In the genomic region with DNA sequence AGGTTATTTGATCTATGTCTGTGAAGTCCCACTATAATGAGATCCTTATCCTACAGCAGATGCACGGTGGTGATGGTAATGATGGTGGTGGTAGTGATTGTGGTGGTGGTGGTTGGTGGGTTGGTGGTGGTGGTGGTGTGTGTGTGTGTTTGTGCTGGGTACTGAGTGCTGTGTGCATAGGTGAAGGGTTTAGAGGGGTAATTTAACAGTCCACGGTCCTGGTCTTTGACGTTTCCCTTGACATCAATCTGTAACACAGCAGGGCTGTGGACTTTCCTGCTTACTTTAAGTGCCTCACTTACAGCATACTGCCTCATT, we compare ENCODE assay signal across 14 mouse cellular contexts. TPM values are rescaled to one million over a fixed set of nuclear protein-coding genes. Genes with fewer than 3 reads are reported as not detected.
A peak's percentile ranks its signal among the peaks of the same experiment; 100 is the strongest.
DNase-seq lines count a peak whose midpoint lies in the region; ATAC-seq and TF ChIP-seq lines count a peak whose summit lies in the region.
"Had no signal": no experiment of that assay in that cellular context is flagged by ENCODE, and none has a peak within 500 bp of the region (broad histone marks: within the 10 kb centered on the region; RNA-seq: fewer than 3 reads in every experiment).

No protein-coding gene starts in this region.

- WGBS in heart, embryonic 12.5 days, result 26% methylated on average over 3 of the region's 3 CpGs
- WGBS in lung, postnatal 0 days, result 15% methylated on average over 3 of the region's 3 CpGs
- WGBS in forebrain, embryonic 12.5 days, result 70% methylated on average over 3 of the region's 3 CpGs
- WGBS in limb, embryonic 15.5 days, result 11% methylated on average over 3 of the region's 3 CpGs

- H3K9ac ChIP-seq in heart, embryonic 12.5 days, result no peak overlapping the region
- no peak overlapping the region for H3K9ac ChIP-seq in lung, postnatal 0 days (replicated peaks; ENCODE audit: low read depth)
- no peak overlapping the region for H3K9ac ChIP-seq in forebrain, embryonic 12.5 days
- no peak overlapping the region for H3K9ac ChIP-seq in limb, embryonic 15.5 days
- H3K9ac ChIP-seq: kidney, embryonic 15.5 days; liver, embryonic 12.5 days had no signal

- H3K4me1 ChIP-seq in heart, embryonic 12.5 days (replicated peaks), result peaks cover 35% of the 10 kb centered on the region
- H3K4me1 ChIP-seq in lung, postnatal 0 days (ENCODE audit: insufficient read depth, low read depth, low read length), result 0 out of 2 replicates have a peak, but pooled peaks cover 6% of the 10 kb centered on the region
- peaks cover 27% of the 10 kb centered on the region for H3K4me1 ChIP-seq in forebrain, embryonic 12.5 days
- peaks cover 32% of the 10 kb centered on the region for H3K4me1 ChIP-seq in limb, embryonic 15.5 days

- DNase-seq in heart, postnatal 4 days, result no peak
- DNase-seq in lung, postnatal 0 days (ENCODE audit: low spot score), result no peak
- no peak for DNase-seq in lung, postnatal 14 days
- DNase-seq in spleen, adult 12 weeks (ENCODE audit: low spot score), result no peak
- DNase-seq: cerebellum, adult 9-11 months; spleen, adult 18-20 months had no signal

- H3K36me3 ChIP-seq in heart, embryonic 12.5 days, result no peaks in the 10 kb centered on the region
- no peaks in the 10 kb centered on the region for H3K36me3 ChIP-seq in lung, postnatal 0 days (ENCODE audit: insufficient read depth, low read length)
- H3K36me3 ChIP-seq in forebrain, embryonic 12.5 days (replicated peaks), result no peaks in the 10 kb centered on the region
- H3K36me3 ChIP-seq in limb, embryonic 15.5 days, result no peaks in the 10 kb centered on the region
- H3K36me3 ChIP-seq: G1E; kidney, embryonic 15.5 days; liver, embryonic 12.5 days had no signal

- no peak for ATAC-seq in heart, embryonic 12.5 days (ENCODE audit: insufficient number of reproducible peaks, low FRiP score)
- ATAC-seq in lung, postnatal 0 days, result peak; percentile 47; the same call in 1 of the 2 replicates
- peak; percentile 14; the same call in 1 of the 2 replicates for ATAC-seq in forebrain, embryonic 12.5 days (ENCODE audit: low FRiP score)
- no peak for ATAC-seq in limb, embryonic 15.5 days (ENCODE audit: insufficient number of reproducible peaks, low FRiP score, low TSS enrichment, low read depth)
- ATAC-seq in granulocyte monocyte progenitor cell, adult 5-6 weeks (replicated peaks; ENCODE audit: poor library complexity, severe bottlenecking), result no peak
- ATAC-seq: activated CD4-positive, CD25-positive, alpha-beta regulatory T cell, adult 4 months; liver, embryonic 12.5 days had no signal

- H3K4me2 ChIP-seq in heart, embryonic 12.5 days, result peak overlapping the region; percentile 29
- no peak overlapping the region for H3K4me2 ChIP-seq in lung, postnatal 0 days (replicated peaks; ENCODE audit: low read depth, low read length)
- no peak overlapping the region for H3K4me2 ChIP-seq in forebrain, embryonic 12.5 days
- H3K4me2 ChIP-seq in limb, embryonic 15.5 days, result no peak overlapping the region
- H3K4me2 ChIP-seq: kidney, embryonic 15.5 days; liver, embryonic 12.5 days had no signal

- peak overlapping the region; percentile 44; the same call in 1 of the 2 replicates for H3K27ac ChIP-seq in heart, embryonic 12.5 days (ENCODE audit: poor library complexity, severe bottlenecking)
- H3K27ac ChIP-seq in lung, postnatal 0 days (ENCODE audit: low read length), result no peak overlapping the region
- peak overlapping the region; percentile 79 for H3K27ac ChIP-seq in forebrain, embryonic 12.5 days
- H3K27ac ChIP-seq in limb, embryonic 15.5 days, result peak overlapping the region; percentile 54
- H3K27ac ChIP-seq: kidney, embryonic 15.5 days; liver, embryonic 12.5 days had no signal

- H3K9me3 ChIP-seq in heart, embryonic 12.5 days (replicated peaks), result no peaks in the 10 kb centered on the region
- H3K9me3 ChIP-seq in lung, postnatal 0 days (ENCODE audit: low read length), result no peaks in the 10 kb centered on the region
- no peaks in the 10 kb centered on the region for H3K9me3 ChIP-seq in forebrain, embryonic 12.5 days
- no peaks in the 10 kb centered on the region for H3K9me3 ChIP-seq in limb, embryonic 15.5 days
- H3K9me3 ChIP-seq: kidney, embryonic 15.5 days; liver, embryonic 12.5 days had no signal

- no peak for TF ChIP-seq CTCF in lung, postnatal 0 days (IDR thresholded peaks at IDR 0.05)

- H3K27me3 ChIP-seq in heart, embryonic 12.5 days (replicated peaks), result no peaks in the 10 kb centered on the region
- no peaks in the 10 kb centered on the region for H3K27me3 ChIP-seq in lung, postnatal 0 days (replicated peaks; ENCODE audit: insufficient read depth, low read length)
- no peaks in the 10 kb centered on the region for H3K27me3 ChIP-seq in forebrain, embryonic 12.5 days
- no peaks in the 10 kb centered on the region for H3K27me3 ChIP-seq in limb, embryonic 15.5 days
- H3K27me3 ChIP-seq: kidney, embryonic 15.5 days; liver, embryonic 12.5 days had no signal

- H3K4me3 ChIP-seq in heart, embryonic 12.5 days, result no peak overlapping the region
- H3K4me3 ChIP-seq in lung, postnatal 0 days (ENCODE audit: low read depth, low read length), result no peak overlapping the region
- H3K4me3 ChIP-seq in forebrain, embryonic 12.5 days (replicated peaks), result no peak overlapping the region
- no peak overlapping the region for H3K4me3 ChIP-seq in limb, embryonic 15.5 days
- H3K4me3 ChIP-seq: kidney, embryonic 15.5 days; liver, embryonic 12.5 days had no signal

- no peak for TF ChIP-seq EP300 in lung, postnatal 0 days (IDR thresholded peaks at IDR 0.05)

RNA-seq across cellular contexts. Expression of gene Nfib, which starts 13.6 kb away (rescaled TPM):
- 57.5 and 69.2 TPM in 2 replicates for polyA plus RNA-seq in heart, embryonic 12.5 days (2016; fragmentation: Nextera tagmentation; extraction: Ambion mirVana)
- total RNA-seq in heart, postnatal 4 days (2021), result 100 to 1,000 TPM; 208 to 209 TPM
- polyA plus RNA-seq in lung, postnatal 0 days (2015; fragmentation: Nextera tagmentation; extraction: Ambion mirVana), result 52.1 and 63.7 TPM in 2 replicates
- 88.6 and 103 TPM in 2 replicates for polyA plus RNA-seq in forebrain, embryonic 12.5 days (2016; fragmentation: Nextera tagmentation; extraction: Ambion mirVana)
- polyA plus RNA-seq in limb, embryonic 15.5 days (2015; fragmentation: Nextera tagmentation; extraction: Ambion mirVana), result 97.2 and 113 TPM in 2 replicates
- not detected in 2 replicates for total RNA-seq in granulocyte monocyte progenitor cell, adult 5-6 weeks (2014; fragmentation: Nextera tagmentation)
- not detected in 2 replicates for total RNA-seq in granulocyte monocyte progenitor cell, adult 5-6 weeks (2017)
- polyA plus RNA-seq: G1E had no signal

Comparison
In these comparisons a context has a peak if more than half of its experiments do, and no peak if none do; other contexts are left out.
1. ATAC-seq: peak in lung, postnatal 0 days (single experiment) and forebrain, embryonic 12.5 days (single experiment); none in heart, embryonic 12.5 days (single experiment), limb, embryonic 15.5 days (single experiment) and granulocyte monocyte progenitor cell, adult 5-6 weeks (single experiment).